Mouse (Mus musculus): Measurements from ENCODE around the gene Rnf227.

The Rnf227 gene

GRCm38 (mm10) chr11:69328517-69328916 lies 11.7 kb upstream of the Rnf227 start:
- no peak for DNase-seq (ENCODE audit: low read depth in 2 of 2, low spot score in 2 of 2)

GRCm38 (mm10) chr11:69331152-69331551 lies 9.1 kb upstream of the Rnf227 start:
- DNase-seq (ENCODE audit: low read depth in 2 of 2, low spot score in 2 of 2): no peak

- DNase-seq (ENCODE audit: low read depth in 2 of 2, low spot score in 2 of 2): peak; percentile 48 to 66
These were observed 8.3 kb upstream of the Rnf227 start for GRCm38 (mm10) chr11:69331929-69332405.

GRCm38 (mm10) chr11:69332713-69333253 lies 7.5 kb upstream of the Rnf227 start:
- DNase-seq (ENCODE audit: low read depth in 2 of 2, low spot score in 2 of 2): no peak

GRCm38 (mm10) chr11:69333922-69334321 lies 6.3 kb upstream of the Rnf227 start:
- no peak for DNase-seq (ENCODE audit: low read depth in 2 of 2, low spot score in 2 of 2)

- DNase-seq (ENCODE audit: low read depth in 2 of 2, low spot score in 2 of 2): no peak
These were observed 5.5 kb upstream of the Rnf227 start for GRCm38 (mm10) chr11:69334796-69335195.

- no peak for DNase-seq (ENCODE audit: low read depth in 2 of 2, low spot score in 2 of 2)
These were observed 6.2 kb downstream of the Rnf227 start for GRCm38 (mm10) chr11:69346441-69346840.

- no peak for DNase-seq (ENCODE audit: low read depth in 2 of 2, low spot score in 2 of 2)
These were observed 16.3 kb downstream of the Rnf227 start for GRCm38 (mm10) chr11:69356544-69356943.

- DNase-seq (ENCODE audit: low read depth in 2 of 2, low spot score in 2 of 2): no peak
These were observed 17.4 kb downstream of the Rnf227 start for GRCm38 (mm10) chr11:69357690-69358089.

GRCm38 (mm10) chr11:69362021-69362420 lies 21.8 kb downstream of the Rnf227 start:
- no peak for DNase-seq (ENCODE audit: low read depth in 2 of 2, low spot score in 2 of 2)

GRCm38 (mm10) chr11:69362479-69362878 lies 22.2 kb downstream of the Rnf227 start:
- DNase-seq (ENCODE audit: low read depth in 2 of 2, low spot score in 2 of 2): no peak

- DNase-seq (ENCODE audit: low read depth in 2 of 2, low spot score in 2 of 2): no peak
These were observed 24.1 kb downstream of the Rnf227 start for GRCm38 (mm10) chr11:69364376-69364775.

- DNase-seq (ENCODE audit: low read depth in 2 of 2, low spot score in 2 of 2): no peak
These were observed 24.6 kb downstream of the Rnf227 start for GRCm38 (mm10) chr11:69364910-69365309.

GRCm38 (mm10) chr11:69365722-69366121 lies 25.5 kb downstream of the Rnf227 start:
- DNase-seq (ENCODE audit: low read depth in 2 of 2, low spot score in 2 of 2): no peak

- DNase-seq (ENCODE audit: low read depth in 2 of 2, low spot score in 2 of 2): peak; percentile 83 to 86
These were observed 26.0 kb downstream of the Rnf227 start for GRCm38 (mm10) chr11:69366157-69366854.

GRCm38 (mm10) chr11:69366855-69367615 lies 26.8 kb downstream of the Rnf227 start:
- DNase-seq (ENCODE audit: low read depth in 2 of 2, low spot score in 2 of 2): peak; percentile 28 to 55

GRCm38 (mm10) chr11:69367616-69368355 lies 27.5 kb downstream of the Rnf227 start:
- DNase-seq (ENCODE audit: low read depth in 2 of 2, low spot score in 2 of 2): no peak

GRCm38 (mm10) chr11:69368356-69369214 lies 28.3 kb downstream of the Rnf227 start:
- DNase-seq (ENCODE audit: low read depth in 2 of 2, low spot score in 2 of 2): peak; percentile 20 to 22

GRCm38 (mm10) chr11:69369215-69369989 lies 29.1 kb downstream of the Rnf227 start, which contains the start of gene Chd3:
Chd3 (minus strand) TSS chr11:69369406.
- no peak for DNase-seq (ENCODE audit: low read depth in 2 of 2, low spot score in 2 of 2)
